Mouse (Mus musculus) fibroblast of lung, adult 2 months (primary cell): ENCODE measurements at regions not wholly inside any gene's neighbourhood (a gene's known extent, or its start where the extent isn't known, plus 50 kb on each side); places are given as distances from the start of the nearest gene placed in this dataset.
"Not testable (repeated sequence)": the region's sequence is repeated elsewhere in the genome, so short reads cannot be mapped to it uniquely, and the experiment has no call there.

ENCODE experiments used
- DNase-seq: peaks from one replicate; pipeline ENCODE4 v3.0.0-alpha.2; 2011; ENCODE audit warnings: low read depth

- DNase-seq = no peak
Measured at GRCm38 (mm10) chr12:65424506-65424905, 199.2 kb downstream of the Wdr20rt start.

- no peak for DNase-seq
Measured at GRCm38 (mm10) chr12:65425440-65425839, 200.1 kb downstream of the Wdr20rt start.

- peak; percentile 5 for DNase-seq
Measured at GRCm38 (mm10) chr12:65426884-65427283, 201.6 kb downstream of the Wdr20rt start.

GRCm38 (mm10) chr12:65428214-65428981 is 203.1 kb downstream of the Wdr20rt start:
- DNase-seq = no peak

GRCm38 (mm10) chr12:65450845-65451244 is 225.5 kb downstream of the Wdr20rt start:
- no peak for DNase-seq

GRCm38 (mm10) chr12:65455683-65456082 is 230.4 kb downstream of the Wdr20rt start:
- DNase-seq = no peak

- DNase-seq = no peak
Measured at GRCm38 (mm10) chr12:65456956-65457355, 231.6 kb downstream of the Wdr20rt start.

GRCm38 (mm10) chr12:65464246-65464645 is 238.9 kb downstream of the Wdr20rt start:
- no peak for DNase-seq

- not testable (repeated sequence) for DNase-seq
Measured at GRCm38 (mm10) chr12:65478674-65479073, 253.4 kb downstream of the Wdr20rt start.

- no peak for DNase-seq
Measured at GRCm38 (mm10) chr12:65480829-65481228, 255.5 kb downstream of the Wdr20rt start.

GRCm38 (mm10) chr12:65491092-65491491 is 265.8 kb downstream of the Wdr20rt start:
- no peak for DNase-seq

GRCm38 (mm10) chr12:65494388-65495030 is 269.2 kb downstream of the Wdr20rt start:
- DNase-seq = no peak

- no peak for DNase-seq
Measured at GRCm38 (mm10) chr12:65496613-65497012, 271.3 kb downstream of the Wdr20rt start.

- DNase-seq = no peak
Measured at GRCm38 (mm10) chr12:65497602-65498001, 272.3 kb downstream of the Wdr20rt start.

GRCm38 (mm10) chr12:65501459-65501858 is 276.1 kb downstream of the Wdr20rt start:
- no peak for DNase-seq

GRCm38 (mm10) chr12:65502045-65502444 is 276.7 kb downstream of the Wdr20rt start:
- no peak for DNase-seq

- no peak for DNase-seq
Measured at GRCm38 (mm10) chr12:65513070-65513469, 287.8 kb downstream of the Wdr20rt start.

GRCm38 (mm10) chr12:65534142-65534690 is 308.9 kb downstream of the Wdr20rt start:
- no peak for DNase-seq

GRCm38 (mm10) chr12:65548301-65548700 is 323.0 kb downstream of the Wdr20rt start:
- DNase-seq = no peak

GRCm38 (mm10) chr12:65552230-65552629 is 326.9 kb downstream of the Wdr20rt start:
- no peak for DNase-seq

- DNase-seq = no peak
Measured at GRCm38 (mm10) chr12:65559036-65559435, 333.7 kb downstream of the Wdr20rt start.

- no peak for DNase-seq
Measured at GRCm38 (mm10) chr12:65559809-65560208, 334.5 kb downstream of the Wdr20rt start.

GRCm38 (mm10) chr12:65571633-65572032 is 346.3 kb downstream of the Wdr20rt start:
- no peak for DNase-seq
